Mouse (Mus musculus): Measurements from ENCODE around the gene Slc34a3. TPM values are rescaled to one million over a fixed set of nuclear protein-coding genes. Genes with fewer than 3 reads are reported as not detected.
"Not testable (repeated sequence)": the region's sequence is repeated elsewhere in the genome, so short reads cannot be mapped to it uniquely, and the experiment has no call there.

Slc34a3 gene
- polyA plus RNA-seq, 1 experiment from 2014 or later = not detected

- Histone ChIP-seq H3K4me2 (replicated peaks) (peak overlapping the region; percentile 100), H3K4me1 (replicated peaks) (peaks cover 55% of the 10 kb centered on the region), H3K9ac (replicated peaks) (peak overlapping the region; percentile 80), H3K27me3 (peaks cover 16% of the 10 kb centered on the region), H3K4me3 (replicated peaks) (peak overlapping the region; percentile 80), H3K27ac (no peak overlapping the region), H3K36me3 (peaks cover 9% of the 10 kb centered on the region), H3K9me3 (no peaks in the 10 kb centered on the region)
- 16% methylated on average over 12 of the region's 12 CpGs for WGBS
- ATAC-seq = no peak
Observed at GRCm38 (mm10) chr2:25263623-25264285, 29.6 kb upstream of the Slc34a3 start.

GRCm38 (mm10) chr2:25262795-25263622, 28.8 kb upstream of the Slc34a3 start:
- Histone ChIP-seq H3K36me3 (0 out of 2 replicates have a peak, but pooled peaks cover 2% of the 10 kb centered on the region), H3K9ac (replicated peaks) (peak overlapping the region; percentile 80), H3K4me1 (replicated peaks) (peaks cover 55% of the 10 kb centered on the region), H3K4me2 (replicated peaks) (peak overlapping the region; percentile 100), H3K27ac (peak overlapping the region; percentile 64), H3K4me3 (replicated peaks) (peak overlapping the region; percentile 80), H3K9me3 (no peaks in the 10 kb centered on the region), H3K27me3 (peaks cover 16% of the 10 kb centered on the region)
- under 1% methylated on average over 73 of the region's 82 CpGs for WGBS
- 0 out of 2 replicates have a peak, but pooled peaks have one; percentile 0 for ATAC-seq

- Histone ChIP-seq H3K9ac (replicated peaks) (peak within 1 kb of the TSS; percentile 80), H3K36me3 (no peaks in the 10 kb centered on the region), H3K9me3 (no peaks in the 10 kb centered on the region), H3K4me1 (replicated peaks) (peaks cover 52% of the 10 kb centered on the region), H3K27ac (peak within 1 kb of the TSS; percentile 64), H3K4me3 (replicated peaks) (peak within 1 kb of the TSS; percentile 80), H3K4me2 (replicated peaks) (peak within 1 kb of the TSS; percentile 100), H3K27me3 (peaks cover 16% of the 10 kb centered on the region)
- WGBS = under 1% methylated on average over 38 of the region's 39 CpGs
- ATAC-seq = peak; percentile 99
Observed at GRCm38 (mm10) chr2:25262291-25262767, 28.2 kb upstream of the Slc34a3 start, which contains the start of gene Tprn. TSS of gene Tprn (plus strand) at chr2:25262618.

DNA sequence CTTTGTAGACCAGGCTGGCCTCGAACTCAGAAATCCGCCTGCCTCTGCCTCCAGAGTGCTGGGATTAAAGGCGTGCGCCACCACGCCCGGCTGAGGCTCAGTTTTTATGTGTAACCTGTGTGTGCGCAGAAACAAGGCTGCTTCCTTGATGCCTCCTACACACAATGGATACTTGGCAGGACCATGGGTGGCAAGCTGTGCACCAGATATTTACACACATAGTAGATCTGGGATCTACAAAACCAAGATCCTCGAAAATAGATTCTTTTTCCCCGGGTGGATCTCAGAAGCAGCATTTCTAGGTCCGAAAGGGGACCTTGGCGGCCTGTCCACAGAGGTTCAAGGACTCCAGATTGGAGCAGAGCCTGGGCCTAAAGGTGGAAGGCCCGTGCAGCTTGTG, 27.7 kb upstream of the Slc34a3 start:
- H3K9ac ChIP-seq (replicated peaks) = peak overlapping the region; percentile 64; the same call in 1 of the 2 replicates
- H3K27ac ChIP-seq = peak overlapping the region; percentile 64
- ATAC-seq = 0 out of 2 replicates have a peak, but pooled peaks have one; percentile 2
- 46% methylated on average over 12 of the region's 12 CpGs for WGBS
- no peaks in the 10 kb centered on the region for H3K9me3 ChIP-seq
- H3K4me3 ChIP-seq (replicated peaks) = peak overlapping the region; percentile 80
- H3K27me3 ChIP-seq = peaks cover 16% of the 10 kb centered on the region
- peaks cover 51% of the 10 kb centered on the region for H3K4me1 ChIP-seq (replicated peaks)
- H3K4me2 ChIP-seq (replicated peaks) = peak overlapping the region; percentile 100
- H3K36me3 ChIP-seq = no peaks in the 10 kb centered on the region

DNA sequence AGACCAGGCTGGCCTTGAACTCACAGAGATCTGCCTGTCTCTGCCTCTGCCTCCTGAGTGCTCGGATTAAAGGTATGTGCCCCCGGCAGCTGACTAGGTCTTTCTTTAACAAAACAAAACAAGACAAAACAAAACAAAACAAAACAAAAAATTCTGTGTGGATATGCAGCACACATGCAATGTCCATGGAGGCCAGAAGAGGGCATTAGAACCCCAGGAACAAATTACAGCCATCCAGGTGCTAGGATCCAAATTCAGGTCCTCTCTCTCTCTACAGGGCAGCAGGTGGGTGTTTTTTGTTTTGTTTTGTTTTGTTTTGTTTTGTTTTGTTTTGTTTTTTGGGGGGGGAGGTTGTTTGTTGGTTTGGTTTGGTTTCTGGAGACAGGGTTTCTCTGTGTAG, 24.7 kb upstream of the Slc34a3 start:
- Histone ChIP-seq H3K36me3 (no peaks in the 10 kb centered on the region), H3K4me3 (replicated peaks) (no peak overlapping the region), H3K9me3 (no peaks in the 10 kb centered on the region), H3K4me1 (replicated peaks) (peaks cover 40% of the 10 kb centered on the region), H3K27me3 (peaks cover 6% of the 10 kb centered on the region), H3K4me2 (replicated peaks) (no peak overlapping the region), H3K27ac (no peak overlapping the region), H3K9ac (replicated peaks) (no peak overlapping the region)
- ATAC-seq = no peak
- WGBS = 43% methylated on average over 2 of the region's 2 CpGs

DNA sequence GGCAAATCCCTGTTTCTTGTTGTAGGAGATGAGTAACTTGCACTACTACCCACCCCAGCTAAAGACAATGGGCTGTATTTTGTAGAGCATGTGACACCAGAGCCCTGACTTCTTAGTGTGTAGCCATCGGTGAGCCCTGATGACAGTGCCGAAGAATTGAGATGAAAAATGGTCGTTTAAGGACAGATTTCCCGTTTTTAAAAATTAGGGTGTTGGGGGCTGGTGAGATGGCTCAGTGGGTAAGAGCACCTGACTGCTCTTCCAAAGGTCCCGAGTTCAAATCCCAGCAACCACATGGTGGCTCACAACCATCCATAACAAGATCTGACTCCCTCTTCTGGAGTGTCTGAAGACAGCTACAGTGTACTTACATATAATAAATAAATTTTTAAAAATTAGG, 23.1 kb upstream of the Slc34a3 start:
- not testable (repeated sequence) for H3K4me2 ChIP-seq (replicated peaks); H3K27ac ChIP-seq; ATAC-seq; H3K27me3 ChIP-seq; H3K9ac ChIP-seq (replicated peaks); H3K4me3 ChIP-seq (replicated peaks); H3K9me3 ChIP-seq
- Histone ChIP-seq H3K36me3 (peaks cover 11% of the 10 kb centered on the region), H3K4me1 (replicated peaks) (peaks cover 30% of the 10 kb centered on the region)
- 89% methylated on average over 5 of the region's 5 CpGs for WGBS

- Histone ChIP-seq H3K4me3 (replicated peaks) (peak overlapping the region; percentile 99), H3K36me3 (peaks cover 18% of the 10 kb centered on the region), H3K4me1 (replicated peaks) (peaks cover 26% of the 10 kb centered on the region), H3K9ac (replicated peaks) (peak overlapping the region; percentile 90), H3K4me2 (replicated peaks) (peak overlapping the region; percentile 91)
- 63% methylated on average over 12 of the region's 12 CpGs for WGBS
- not testable (repeated sequence) for H3K9me3 ChIP-seq, ATAC-seq, H3K27ac ChIP-seq, H3K27me3 ChIP-seq
Observed at GRCm38 (mm10) chr2:25256443-25257109, 22.4 kb upstream of the Slc34a3 start.

- H3K9ac ChIP-seq (replicated peaks) = peak within 1 kb of the TSS; percentile 90
- H3K4me2 ChIP-seq (replicated peaks) = peak within 1 kb of the TSS; percentile 91
- H3K36me3 ChIP-seq = peaks cover 28% of the 10 kb centered on the region
- peak within 1 kb of the TSS; percentile 99 for H3K4me3 ChIP-seq (replicated peaks)
- ATAC-seq = peak; percentile 92
- H3K4me1 ChIP-seq (replicated peaks) = peaks cover 26% of the 10 kb centered on the region
- WGBS = 0% methylated on average over 39 of the region's 39 CpGs
- peak within 1 kb of the TSS; percentile 82 for H3K27ac ChIP-seq
- no peaks in the 10 kb centered on the region for H3K27me3 ChIP-seq
- H3K9me3 ChIP-seq = no peaks in the 10 kb centered on the region
Observed at GRCm38 (mm10) chr2:25255284-25255779, 21.2 kb upstream of the Slc34a3 start, which contains the start of gene Tmem203. TSS of gene Tmem203 (plus strand) at chr2:25255439.

DNA sequence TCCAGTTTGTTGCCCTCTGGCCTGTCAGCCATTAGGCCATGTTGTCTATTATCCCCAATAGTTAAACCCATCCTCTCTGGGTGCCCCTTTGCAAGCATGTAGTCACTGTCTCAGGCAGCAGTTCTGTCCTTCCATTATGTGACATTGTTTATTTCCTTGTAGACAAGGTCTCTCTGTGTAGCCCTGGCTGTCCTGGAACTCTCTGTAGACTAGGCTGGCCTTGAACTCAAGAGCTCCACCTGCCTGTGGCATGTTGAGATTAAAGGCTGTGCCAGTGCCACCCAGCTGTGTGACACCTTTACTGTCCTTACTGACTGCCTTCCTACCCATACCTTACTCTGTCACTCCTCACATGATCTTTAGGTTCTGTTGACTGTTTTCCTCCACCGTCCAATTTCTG, 18.2 kb upstream of the Slc34a3 start:
- Histone ChIP-seq H3K27ac (no peak overlapping the region), H3K36me3 (peaks cover 58% of the 10 kb centered on the region), H3K27me3 (no peaks in the 10 kb centered on the region), H3K4me3 (replicated peaks) (no peak overlapping the region), H3K9ac (replicated peaks) (no peak overlapping the region), H3K4me1 (replicated peaks) (peaks cover 23% of the 10 kb centered on the region), H3K4me2 (replicated peaks) (no peak overlapping the region), H3K9me3 (no peaks in the 10 kb centered on the region)
- no peak for ATAC-seq
- 85% methylated on average over 1 of the region's 1 CpGs for WGBS

- Histone ChIP-seq H3K36me3 (peaks cover 64% of the 10 kb centered on the region), H3K9ac (replicated peaks) (no peak within 1 kb of the TSS), H3K4me1 (replicated peaks) (peaks cover 25% of the 10 kb centered on the region), H3K9me3 (no peaks in the 10 kb centered on the region), H3K27me3 (peaks cover 3% of the 10 kb centered on the region; the same call in 1 of the 2 replicates), H3K4me3 (replicated peaks) (no peak within 1 kb of the TSS), H3K27ac (no peak within 1 kb of the TSS), H3K4me2 (replicated peaks) (no peak within 1 kb of the TSS)
- no peak for ATAC-seq
- 94% methylated on average over 10 of the region's 10 CpGs for WGBS
Observed at GRCm38 (mm10) chr2:25246183-25247072, 12.3 kb upstream of the Slc34a3 start, which contains the start of gene AL732309.1. TSS of gene AL732309.1 (minus strand) at chr2:25246863.

DNA sequence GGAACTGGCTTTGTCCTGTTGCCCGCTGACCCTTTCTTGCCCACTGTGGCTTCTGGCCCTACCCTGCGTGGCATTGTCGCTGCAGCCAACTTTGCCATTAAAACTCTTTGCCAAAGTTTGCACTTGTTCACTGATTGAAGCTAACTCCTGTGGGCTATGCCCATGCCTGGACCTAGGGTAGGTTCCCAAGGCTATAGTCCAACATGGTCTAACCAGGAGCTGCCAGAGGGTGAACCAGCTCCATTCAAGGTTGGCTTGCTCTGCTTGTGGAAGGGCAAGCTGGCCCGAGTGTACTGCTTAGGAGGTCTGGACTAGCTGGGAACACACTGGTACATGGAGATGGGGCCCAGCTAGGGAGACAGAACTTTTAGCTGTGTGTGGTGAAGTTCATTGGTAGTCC, 10.0 kb upstream of the Slc34a3 start:
- Histone ChIP-seq H3K27ac (no peak overlapping the region), H3K27me3 (peaks cover 5% of the 10 kb centered on the region; the same call in 1 of the 2 replicates), H3K9me3 (no peaks in the 10 kb centered on the region), H3K36me3 (peaks cover 43% of the 10 kb centered on the region), H3K4me2 (replicated peaks) (no peak overlapping the region), H3K4me3 (replicated peaks) (no peak overlapping the region), H3K4me1 (replicated peaks) (peaks cover 35% of the 10 kb centered on the region), H3K9ac (replicated peaks) (no peak overlapping the region)
- 88% methylated on average over 4 of the region's 4 CpGs for WGBS
- no peak for ATAC-seq

Data from midbrain, embryonic 13.5 days (tissue).